Mouse (Mus musculus) ovary, adult 18-20 months (tissue): ENCODE data around the gene Gm20873.
"Not testable (repeated sequence)": the region's sequence is repeated elsewhere in the genome, so short reads cannot be mapped to it uniquely, and the experiment has no call there.

ENCODE experiments used
- DNase-seq: peaks from one replicate; pipeline ENCODE4 v3.0.0; 2022; ENCODE audit warnings: low spot score, mixed read lengths

Gene Gm20873

GRCm38 (mm10) chrY:6266798-6267197 is at the start of gene Gm20873:
Gm20873 (plus strand) TSS chrY:6267098.
- DNase-seq: not testable (repeated sequence)

GRCm38 (mm10) chrY:6237895-6238294 is 29.0 kb upstream of the Gm20873 start, which contains the start of gene Gm21746:
Gm21746 (minus strand) TSS chrY:6237995.
- not testable (repeated sequence) for DNase-seq
